10 mouse cellular contexts compared by ENCODE assay signal in the genomic region with DNA sequence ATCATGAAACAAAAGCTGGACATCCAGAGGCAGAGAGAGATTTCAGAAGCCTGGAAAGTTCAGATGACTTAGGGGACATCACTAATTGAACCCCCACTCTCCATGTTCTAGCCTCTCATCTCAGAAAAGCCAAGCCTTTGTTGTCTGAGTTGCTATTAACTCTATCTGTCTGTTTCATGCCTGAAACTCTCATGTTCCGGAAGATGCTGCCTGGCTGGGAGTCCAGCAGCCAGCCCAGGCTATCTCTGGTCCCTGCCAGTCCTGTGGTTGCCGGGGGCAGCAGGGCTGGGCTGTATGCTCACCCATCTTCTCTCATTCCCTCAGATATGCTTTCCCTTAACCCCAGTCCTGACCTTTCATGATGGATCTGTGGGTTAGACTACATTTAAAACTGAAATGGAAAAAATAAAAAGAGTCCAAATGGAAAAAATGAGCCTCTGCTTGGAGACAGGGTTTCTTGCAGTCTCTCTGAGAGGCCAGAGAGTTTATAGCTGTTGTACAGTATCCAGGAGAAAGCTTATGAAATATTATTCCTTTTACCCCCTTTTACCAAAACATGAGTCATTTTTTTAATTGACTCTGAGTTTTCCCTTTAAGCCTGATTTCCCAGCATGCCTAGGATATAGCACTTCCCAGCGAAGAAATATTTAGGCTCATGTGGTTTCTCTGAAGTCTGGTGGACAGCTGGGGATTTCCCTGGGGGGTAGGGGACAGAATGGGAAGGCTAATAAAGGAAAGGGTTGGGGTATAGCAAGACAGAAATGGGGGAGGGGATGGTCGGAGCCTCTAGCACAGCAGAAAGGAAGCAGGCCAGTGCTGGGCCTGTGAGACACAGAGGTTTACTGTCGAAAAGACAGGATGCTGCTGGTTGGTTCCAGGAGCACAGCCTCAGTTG. TPM values are rescaled to one million over a fixed set of nuclear protein-coding genes. Genes with fewer than 3 reads are reported as not detected.
DNase-seq lines count a peak whose midpoint lies in the region; ATAC-seq and TF ChIP-seq lines count a peak whose summit lies in the region.
"Had no signal": no experiment of that assay in that cellular context is flagged by ENCODE, and none has a peak within 500 bp of the region (broad histone marks: within the 10 kb centered on the region; RNA-seq: fewer than 3 reads in every experiment).

No protein-coding gene starts in this region.

- H3K4me1 ChIP-seq in midbrain, embryonic 12.5 days: peaks cover 16% of the 10 kb centered on the region

- CTCF ChIA-PET in Patski (lab: Charles Lee): interaction anchor here (0.8 to 1.2 kb wide), 2 partner anchors 66 to 100 kb away, joined by 3 read pairs; no protein-coding TSS in a partner anchor

- H3K4me2 ChIP-seq in midbrain, embryonic 12.5 days (replicated peaks): no peak overlapping the region

- H3K9ac ChIP-seq in midbrain, embryonic 12.5 days (replicated peaks): no peak overlapping the region

- no peak overlapping the region for H3K4me3 ChIP-seq in midbrain, embryonic 12.5 days

- in situ Hi-C loops in Patski (cut with MboI; ENCODE audit: low pct_unique_long_range_greater_than_20kb): no loop called here

- H3K9me3 ChIP-seq in midbrain, embryonic 12.5 days: no peaks in the 10 kb centered on the region

- POLR2A ChIA-PET in Patski (lab: Charles Lee): interaction anchor here (0.7 kb wide), 1 partner anchor 79 kb away, joined by 3 read pairs; no protein-coding TSS in a partner anchor

- peak; percentile 33 for ATAC-seq in Patski
- peak; percentile 77 for ATAC-seq in midbrain, embryonic 12.5 days (ENCODE audit: low FRiP score, low read depth)

- H3K36me3 ChIP-seq in midbrain, embryonic 12.5 days: no peaks in the 10 kb centered on the region

- intact Hi-C loops in heart, postnatal 10 days (cut with DNase I): no loop called here

- H3K27ac ChIP-seq in midbrain, embryonic 12.5 days (replicated peaks): peak overlapping the region; percentile 85

- no peak for TF ChIP-seq CTCF in Patski (IDR thresholded peaks at IDR 0.05)

- WGBS in midbrain, embryonic 12.5 days: 40% methylated on average over 5 of the region's 5 CpGs

- DNase-seq in embryo, embryonic 10 days (ENCODE audit: low spot score): peak; percentile 30
- no peak for DNase-seq in embryo, embryonic 9.5 days (ENCODE audit: extremely low spot score)
- peak; percentile 91 for DNase-seq in Patski (ENCODE audit: low read depth, low spot score)
- peak; percentile 68 to 69 for DNase-seq in heart, postnatal 10 days
- DNase-seq in adrenal gland, postnatal 36 days: no peak
- no peak for DNase-seq in frontal cortex, adult 2 months (ENCODE audit: extremely low spot score in 1 of 2, low spot score in 1 of 2)
- DNase-seq in spleen, postnatal 36 days (ENCODE audit: low spot score in 2 of 2): no peak
- DNase-seq: liver had no signal

- no peaks in the 10 kb centered on the region for H3K27me3 ChIP-seq in Patski
- H3K27me3 ChIP-seq in midbrain, embryonic 12.5 days: no peaks in the 10 kb centered on the region

RNA-seq across cellular contexts. Expression of a gene that starts 36.0 kb away (rescaled TPM):
- 0.46 TPM for polyA plus RNA-seq in Patski (2021)
- total RNA-seq in heart, postnatal 10 days (2021): 1 to 10 TPM; 5.3 to 7.5 TPM
- 2.4 and 2.9 TPM in 2 replicates for polyA plus RNA-seq in midbrain, embryonic 12.5 days (2016; fragmentation: Nextera tagmentation; extraction: Ambion mirVana)
- total RNA-seq in adrenal gland, postnatal 36 days (2021): 10 to 100 TPM in 1 of 2 experiments, 1 to 10 TPM in 1; 6.6 to 10.9 TPM
- polyA plus RNA-seq in frontal cortex, adult 2 months (2012; rRNA removed): 5.0 and 6.7 TPM in 2 replicates
- total RNA-seq: common myeloid progenitor, adult 5-6 weeks had no signal

RNA-seq across cellular contexts. Expression of a gene that starts 43.2 kb away (rescaled TPM):
- polyA plus RNA-seq in Patski (2021): 466 TPM
- 100 to 1,000 TPM; 133 to 136 TPM for total RNA-seq in heart, postnatal 10 days (2021)
- polyA plus RNA-seq in midbrain, embryonic 12.5 days (2016; fragmentation: Nextera tagmentation; extraction: Ambion mirVana): 139 and 148 TPM in 2 replicates
- total RNA-seq in adrenal gland, postnatal 36 days (2021): 100 to 1,000 TPM; 319 to 365 TPM
- polyA plus RNA-seq in frontal cortex, adult 2 months (2012; rRNA removed): 62.2 and 64.4 TPM in 2 replicates

Comparison
In these comparisons a context has a peak if more than half of its experiments do, and no peak if none do; other contexts are left out.
1. DNase-seq: peak in embryo, embryonic 10 days (single experiment), Patski (single experiment) and heart, postnatal 10 days (2 of 2); none in embryo, embryonic 9.5 days (single experiment), adrenal gland, postnatal 36 days (0 of 2), frontal cortex, adult 2 months (0 of 2) and spleen, postnatal 36 days (0 of 2).